Mouse (Mus musculus) megakaryocyte, embryonic 14.5 days (primary cell): ENCODE results near the gene Man2a2. TPM values are rescaled to one million over a fixed set of nuclear protein-coding genes. Genes with fewer than 3 reads are reported as not detected.
"Not testable (repeated sequence)": the region's sequence is repeated elsewhere in the genome, so short reads cannot be mapped to it uniquely, and the experiment has no call there.

Experiments
- H3K27me3 ChIP-seq: replicated peaks from 2 replicates; pipeline ENCODE3; 2012; ENCODE audit warnings: inconsistent platforms
- H3K36me3 ChIP-seq: replicated peaks from 2 replicates; pipeline ENCODE3; 2012; ENCODE audit warnings: low read length, inconsistent platforms, mixed read lengths
- H3K4me1 ChIP-seq: 2 replicates; pipeline ENCODE4 v1.6.1; 2012; ENCODE audit warnings: inconsistent platforms
- H3K4me3 ChIP-seq: replicated peaks from 2 replicates; pipeline ENCODE3; 2012; ENCODE audit warnings: moderate library complexity, mild to moderate bottlenecking, inconsistent platforms
- H3K9me3 ChIP-seq: 2 replicates; pipeline ENCODE4 v1.6.1; 2012; ENCODE audit warnings: inconsistent platforms
- FLI1 ChIP-seq: IDR thresholded peaks from 2 replicates; pipeline ENCODE4 v1.6.1; 2012; ENCODE audit warnings: low read length, inconsistent platforms, mixed read lengths
- GATA1 ChIP-seq: IDR thresholded peaks from 3 replicates; pipeline ENCODE4 v1.6.1; 2012; ENCODE audit warnings: mixed read lengths, low read length, inconsistent platforms, borderline replicate concordance
- polyA plus RNA-seq: library from polyadenylated mRNA; stranded (reverse); fragments of >175 nt; gene quantifications from 2 replicates; pipeline ENCODE4 v1.2.3, GENCODE M21; 2012; ENCODE audit warnings: low replicate concordance; ENCODE audit not compliant: insufficient read depth

Gene Man2a2
- polyA plus RNA-seq, 1 experiment: 36.1 TPM

DNA sequence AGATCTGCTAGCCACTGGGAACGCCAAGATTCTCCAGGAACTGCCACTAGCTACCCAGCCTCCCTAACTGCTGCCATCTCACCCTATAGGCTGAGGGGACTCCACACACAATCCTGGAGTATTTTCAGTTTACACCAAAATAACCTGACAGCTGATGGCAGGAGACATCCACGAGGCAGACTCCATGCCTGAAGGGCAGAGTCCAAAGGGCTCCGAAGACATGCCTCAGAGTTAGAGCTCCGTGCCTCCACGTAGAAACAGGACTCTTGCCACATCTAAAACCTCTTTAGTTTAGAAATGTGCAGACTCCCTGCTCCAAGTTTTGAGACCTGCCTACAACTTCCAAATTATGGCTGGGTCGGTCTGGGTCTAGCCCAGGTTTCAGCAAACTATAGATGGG lies 29.4 kb upstream of the Man2a2 start:
- Histone ChIP-seq H3K4me3 (peak overlapping the region; percentile 98), H3K4me1 (peaks cover 80% of the 10 kb centered on the region), H3K9me3 (no peaks in the 10 kb centered on the region), H3K36me3 (peaks cover 47% of the 10 kb centered on the region), H3K27me3 (peaks cover 5% of the 10 kb centered on the region)
- TF ChIP-seq GATA1: no peak
- TF ChIP-seq FLI1: no peak

DNA sequence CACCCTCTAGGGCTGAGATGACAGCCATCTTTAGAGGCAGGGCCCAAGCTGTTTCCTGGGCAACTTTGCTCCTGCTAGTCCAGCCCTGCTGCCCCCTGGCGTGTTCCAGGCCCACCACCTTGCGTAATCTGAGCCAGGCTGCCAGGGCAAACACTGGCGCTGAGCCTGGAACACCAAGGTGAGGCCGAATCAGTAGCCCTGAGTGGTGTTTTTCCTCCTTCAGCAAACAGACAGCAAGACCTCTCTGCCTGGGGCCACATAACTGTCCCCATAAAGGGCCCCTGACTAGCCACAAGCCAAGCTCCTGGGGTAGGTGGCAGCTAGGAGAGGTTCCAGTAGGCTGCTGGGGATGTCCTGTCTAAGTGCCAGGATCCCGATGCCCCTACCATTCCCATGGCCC lies 28.9 kb upstream of the Man2a2 start:
- peaks cover 80% of the 10 kb centered on the region for H3K4me1 ChIP-seq
- H3K36me3 ChIP-seq: peaks cover 52% of the 10 kb centered on the region
- no peaks in the 10 kb centered on the region for H3K9me3 ChIP-seq
- peak overlapping the region; percentile 98 for H3K4me3 ChIP-seq
- H3K27me3 ChIP-seq: peaks cover under 1% of the 10 kb centered on the region
- no peak for TF ChIP-seq FLI1
- no peak for TF ChIP-seq GATA1

- Histone ChIP-seq H3K4me3 (peak overlapping the region; percentile 84), H3K27me3 (no peaks in the 10 kb centered on the region), H3K4me1 (peaks cover 68% of the 10 kb centered on the region), H3K9me3 (no peaks in the 10 kb centered on the region), H3K36me3 (peaks cover 62% of the 10 kb centered on the region)
- TF ChIP-seq GATA1 (no peak), FLI1 (no peak)
These were observed 27.7 kb upstream of the Man2a2 start for GRCm38 (mm10) chr7:80398654-80399444.

DNA sequence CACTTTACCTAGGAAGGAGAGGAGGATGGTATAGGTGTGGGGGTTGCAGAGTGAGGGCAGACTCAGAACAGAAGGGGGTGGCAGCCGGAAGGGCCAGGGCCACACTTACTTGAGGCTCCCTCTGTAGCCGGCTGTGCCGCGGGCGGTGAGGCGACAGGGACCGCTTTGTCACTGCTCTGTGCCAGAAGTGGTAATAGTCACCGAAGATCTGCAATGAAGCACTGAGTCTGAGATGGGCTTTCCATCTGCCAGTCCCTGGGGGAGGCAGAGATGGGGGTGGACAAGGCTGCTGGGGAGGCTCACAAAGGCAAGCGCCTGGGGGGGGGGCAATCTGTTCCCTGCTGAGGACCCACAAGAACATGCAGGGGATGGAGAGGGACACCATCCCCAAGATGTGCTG lies 26.8 kb upstream of the Man2a2 start:
- Histone ChIP-seq H3K9me3 (no peaks in the 10 kb centered on the region), H3K36me3 (peaks cover 70% of the 10 kb centered on the region), H3K4me1 (peaks cover 64% of the 10 kb centered on the region), H3K27me3 (no peaks in the 10 kb centered on the region), H3K4me3 (peak overlapping the region; percentile 84)
- TF ChIP-seq GATA1 (no peak), FLI1 (no peak)

DNA sequence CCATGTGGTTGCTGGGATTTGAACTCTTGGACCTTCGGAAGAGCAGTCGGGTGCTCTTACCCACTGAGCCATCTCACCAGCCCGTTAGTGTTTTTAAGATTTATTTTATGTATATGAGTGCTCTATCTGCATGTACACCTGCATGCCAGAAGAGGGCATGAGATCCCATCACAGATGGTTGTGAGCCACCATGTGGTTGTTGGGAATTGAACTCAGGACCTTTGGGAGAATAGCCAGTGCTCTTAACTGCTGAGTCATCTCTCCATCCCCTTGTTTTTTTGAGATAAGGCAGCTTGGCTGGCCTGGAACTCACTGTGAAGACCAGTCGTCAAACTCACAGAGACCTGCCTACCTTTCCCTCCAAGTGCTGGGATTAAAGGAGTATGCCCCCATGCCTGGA lies 25.3 kb upstream of the Man2a2 start:
- Histone ChIP-seq H3K4me1 (peaks cover 74% of the 10 kb centered on the region), H3K36me3 (peaks cover 86% of the 10 kb centered on the region), H3K4me3 (peak overlapping the region; percentile 38)
- not testable (repeated sequence) for H3K27me3 ChIP-seq, H3K9me3 ChIP-seq

GRCm38 (mm10) chr7:80394600-80394999 lies 23.4 kb upstream of the Man2a2 start:
- Histone ChIP-seq H3K27me3 (no peaks in the 10 kb centered on the region), H3K4me1 (peaks cover 72% of the 10 kb centered on the region), H3K36me3 (peaks cover 95% of the 10 kb centered on the region), H3K9me3 (no peaks in the 10 kb centered on the region), H3K4me3 (no peak overlapping the region)
- TF ChIP-seq FLI1 (no peak), GATA1 (no peak)

DNA sequence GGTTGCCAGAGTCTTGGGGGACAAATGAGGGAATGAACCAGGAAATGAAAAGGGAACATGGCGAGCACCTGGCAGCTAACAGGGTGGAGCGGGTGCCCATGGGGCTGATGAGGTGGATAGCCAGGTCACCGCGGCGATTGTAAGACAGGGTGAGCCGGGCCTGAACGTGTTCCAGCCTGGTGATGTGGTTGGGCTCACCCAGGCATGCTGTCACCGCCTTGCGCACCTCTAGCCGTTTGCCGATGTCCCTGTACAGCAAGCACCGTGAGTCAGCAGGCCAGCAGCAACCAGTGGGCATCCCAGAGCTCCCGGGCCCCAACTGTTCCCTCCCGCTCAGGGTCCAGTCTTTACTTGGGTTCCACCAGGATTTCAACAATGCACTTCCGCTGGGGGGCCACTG lies 20.9 kb upstream of the Man2a2 start:
- Histone ChIP-seq H3K27me3 (no peaks in the 10 kb centered on the region), H3K4me3 (peak overlapping the region; percentile 34), H3K36me3 (peaks cover 83% of the 10 kb centered on the region), H3K9me3 (no peaks in the 10 kb centered on the region), H3K4me1 (peaks cover 74% of the 10 kb centered on the region)
- no peak for TF ChIP-seq GATA1
- no peak for TF ChIP-seq FLI1

DNA sequence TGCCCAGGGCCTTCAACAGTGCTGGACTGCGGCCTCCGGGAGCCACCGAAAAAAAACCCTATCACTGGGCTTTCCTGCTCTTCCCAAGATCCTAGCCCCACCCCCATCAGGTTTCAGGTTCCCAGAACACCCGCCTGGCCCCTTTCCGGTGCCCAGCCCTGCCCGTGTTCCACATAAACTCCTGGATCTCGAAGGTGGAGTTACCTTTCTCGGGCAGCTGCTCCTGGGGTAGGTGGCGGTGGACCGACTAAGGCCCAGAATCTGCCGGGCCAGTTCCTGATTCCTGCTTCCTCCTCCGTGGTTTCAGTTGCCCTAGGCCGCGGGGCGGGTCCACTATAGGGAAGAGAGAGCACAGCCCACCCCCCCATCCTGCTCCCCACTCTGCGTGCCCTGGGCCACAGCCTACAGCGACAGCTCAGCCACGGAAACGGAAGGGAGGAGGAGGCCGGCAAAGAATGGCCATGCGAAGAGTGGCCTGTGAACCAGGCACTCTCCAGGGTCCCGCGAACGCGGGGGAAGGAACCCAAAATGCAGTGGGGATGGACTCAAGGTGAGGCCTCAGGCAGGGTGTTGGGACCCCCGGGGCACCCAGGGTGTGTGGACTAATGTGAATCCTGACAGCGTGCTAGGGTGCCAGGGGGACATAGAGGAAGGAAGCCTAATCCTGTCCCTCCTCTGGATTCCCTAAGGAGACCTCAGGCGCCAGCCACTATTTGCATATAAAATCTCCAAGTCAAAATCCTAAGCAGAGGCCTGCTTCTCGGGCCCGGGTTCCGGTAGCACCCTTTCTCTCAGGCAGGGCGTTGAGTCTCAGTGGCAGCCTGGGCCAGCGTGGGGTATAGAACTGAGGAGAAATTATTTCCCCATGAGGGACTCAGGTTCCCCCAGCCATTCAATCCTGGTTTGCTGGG lies 16.7 kb upstream of the Man2a2 start, which contains the start of gene Fes:
Fes (minus strand) TSS at position 314 of the 911 bp plus-strand sequence.
- Histone ChIP-seq H3K4me3 (peak within 1 kb of the TSS; percentile 95), H3K4me1 (peaks cover 84% of the 10 kb centered on the region), H3K36me3 (peaks cover 78% of the 10 kb centered on the region), H3K9me3 (no peaks in the 10 kb centered on the region), H3K27me3 (no peaks in the 10 kb centered on the region)
- no peak for TF ChIP-seq FLI1
- no peak for TF ChIP-seq GATA1

DNA sequence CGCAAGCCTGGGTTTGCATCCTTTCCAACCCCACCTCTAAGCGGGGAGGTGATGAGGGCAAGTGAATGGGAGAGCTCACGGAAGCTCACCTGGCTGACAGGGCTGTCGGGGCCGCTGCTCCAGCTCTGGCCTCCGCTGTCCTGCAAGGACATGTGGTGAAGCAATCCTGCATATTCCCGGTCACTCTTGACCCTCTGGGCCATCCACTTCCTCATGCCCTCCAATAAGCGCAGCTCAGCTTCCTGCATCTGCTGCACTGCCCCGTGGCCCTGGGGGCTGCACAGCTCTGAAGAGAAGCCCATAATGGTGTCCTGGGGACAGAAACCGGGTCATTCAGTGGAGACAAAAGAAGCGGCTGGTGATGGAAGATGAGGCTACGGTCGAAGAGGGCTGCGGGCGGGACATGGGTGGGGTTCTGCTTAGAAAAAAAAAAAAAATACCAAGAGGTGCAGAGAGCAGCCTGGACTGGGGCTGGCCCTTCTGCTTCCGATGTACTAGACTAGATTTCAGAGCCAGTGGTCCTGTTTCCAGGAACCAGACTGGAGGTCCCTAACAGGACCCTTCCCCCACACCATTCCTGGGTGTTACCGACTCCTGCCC lies 16.0 kb upstream of the Man2a2 start:
- no peaks in the 10 kb centered on the region for H3K9me3 ChIP-seq
- peaks cover 85% of the 10 kb centered on the region for H3K4me1 ChIP-seq
- H3K27me3 ChIP-seq: no peaks in the 10 kb centered on the region
- peak overlapping the region; percentile 95 for H3K4me3 ChIP-seq
- no peak for TF ChIP-seq FLI1
- no peak for TF ChIP-seq GATA1
- peaks cover 78% of the 10 kb centered on the region for H3K36me3 ChIP-seq
